Mouse (Mus musculus) thymus, adult 18-20 months (tissue): ENCODE measurements around the gene Il6ra.

ENCODE experiments used
- DNase-seq, 2 experiments: peaks; one replicate each; pipeline ENCODE4 v3.0.0; 2022; ENCODE audit warnings: mixed read lengths in 2 of 2

The Il6ra gene

GRCm38 (mm10) chr3:89909703-89910542 lies 3.1 kb downstream of the Il6ra start:
- DNase-seq, result no peak

- DNase-seq, result no peak
Measured at GRCm38 (mm10) chr3:89908836-89909235, 4.2 kb downstream of the Il6ra start.

DNA sequence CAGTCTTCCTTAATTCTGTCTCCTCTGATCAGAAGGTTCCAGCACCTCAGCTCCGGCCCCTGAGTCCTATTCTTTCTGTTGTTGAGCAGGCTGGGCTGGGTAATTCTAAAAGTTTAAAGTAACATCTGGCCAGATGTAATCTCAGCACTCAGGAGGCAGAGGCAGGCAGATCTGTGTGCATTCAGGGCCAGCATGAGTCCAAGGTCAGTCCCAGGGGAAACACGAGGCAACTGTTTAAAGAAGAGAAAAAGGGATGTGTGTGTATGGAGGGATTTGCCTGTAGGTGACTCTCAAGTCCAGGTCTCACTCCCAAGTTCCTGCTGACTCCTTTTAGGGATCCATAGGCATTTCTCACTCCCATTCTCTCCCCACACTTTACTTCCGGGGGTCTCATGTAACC lies 5.2 kb downstream of the Il6ra start:
- DNase-seq, result no peak

- DNase-seq, result no peak
Measured at GRCm38 (mm10) chr3:89899511-89899908, 13.5 kb downstream of the Il6ra start.

DNA sequence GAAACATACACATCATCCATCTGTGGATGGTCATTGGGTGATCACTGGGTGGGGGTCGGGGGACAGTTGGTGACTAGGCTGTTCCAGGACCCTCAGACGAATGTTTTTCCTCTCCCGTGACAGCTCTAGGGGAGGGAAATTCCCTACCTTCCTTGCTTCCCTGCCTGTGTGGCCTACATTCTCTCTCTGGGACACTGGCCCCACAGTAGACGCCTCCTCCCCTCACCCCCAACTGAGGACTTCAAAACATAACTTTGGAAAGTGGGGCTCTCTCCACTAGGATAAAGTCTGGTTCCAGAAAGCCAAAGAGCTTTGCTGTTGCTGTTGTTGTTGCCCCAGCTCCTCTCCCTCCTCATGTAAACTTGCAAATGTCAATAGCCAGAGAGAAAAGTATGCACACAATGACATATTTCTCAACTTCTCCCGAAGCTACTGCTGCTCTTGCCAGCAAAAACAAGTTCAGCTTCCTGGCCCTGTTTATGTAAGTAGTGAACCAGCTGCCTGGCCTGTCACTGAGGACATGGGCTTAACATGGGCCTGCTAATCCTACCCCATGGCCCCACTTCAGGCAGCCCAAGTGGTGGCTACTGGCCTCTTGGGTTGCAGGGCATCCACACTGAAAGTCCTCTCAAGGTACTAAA lies 14.0 kb downstream of the Il6ra start:
- DNase-seq, result no peak

GRCm38 (mm10) chr3:89898011-89898410 lies 15.0 kb downstream of the Il6ra start:
- DNase-seq, result no peak

- no peak for DNase-seq
Measured at GRCm38 (mm10) chr3:89897204-89897796, 15.7 kb downstream of the Il6ra start.

DNA sequence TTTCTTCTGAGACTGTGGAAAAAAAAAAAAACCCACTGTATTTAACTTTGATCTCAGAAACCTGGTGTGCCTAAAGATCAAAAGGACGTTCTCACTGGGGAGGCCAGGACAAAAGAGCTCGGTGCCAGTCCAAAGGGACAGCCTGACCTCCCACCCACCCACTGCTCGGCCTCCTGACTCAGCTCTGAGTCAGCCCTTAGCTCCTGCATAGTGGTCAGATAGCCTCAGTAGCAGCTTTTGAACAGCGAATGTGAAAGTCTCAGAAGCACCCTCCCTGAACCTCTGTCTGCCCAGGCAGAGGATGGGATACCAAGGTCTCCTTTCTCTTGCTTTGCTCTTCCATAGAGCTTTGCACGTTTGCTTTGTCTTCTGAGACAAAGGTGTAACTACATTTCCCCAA lies 16.4 kb downstream of the Il6ra start:
- no peak for DNase-seq

GRCm38 (mm10) chr3:89892517-89893106 lies 20.4 kb downstream of the Il6ra start:
- DNase-seq, result no peak

DNA sequence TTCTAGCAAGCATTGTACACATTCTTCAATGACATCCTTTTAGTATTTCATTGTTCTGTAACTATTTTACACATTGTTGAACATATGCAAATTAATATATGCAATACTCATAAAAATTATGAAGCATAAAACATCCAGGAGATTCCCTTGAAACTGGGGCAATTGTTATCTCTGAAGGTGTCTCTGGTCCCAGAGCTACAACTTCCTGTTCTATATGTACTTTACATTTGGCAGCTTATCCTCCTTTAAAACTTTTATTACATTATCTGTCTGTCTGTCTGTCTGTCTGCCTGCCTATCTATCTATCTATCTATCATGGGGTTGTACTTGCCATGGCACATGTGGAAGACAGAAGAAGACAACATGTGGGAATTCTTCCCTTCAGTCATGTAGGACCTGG lies 21.3 kb downstream of the Il6ra start:
- DNase-seq, result no peak

DNA sequence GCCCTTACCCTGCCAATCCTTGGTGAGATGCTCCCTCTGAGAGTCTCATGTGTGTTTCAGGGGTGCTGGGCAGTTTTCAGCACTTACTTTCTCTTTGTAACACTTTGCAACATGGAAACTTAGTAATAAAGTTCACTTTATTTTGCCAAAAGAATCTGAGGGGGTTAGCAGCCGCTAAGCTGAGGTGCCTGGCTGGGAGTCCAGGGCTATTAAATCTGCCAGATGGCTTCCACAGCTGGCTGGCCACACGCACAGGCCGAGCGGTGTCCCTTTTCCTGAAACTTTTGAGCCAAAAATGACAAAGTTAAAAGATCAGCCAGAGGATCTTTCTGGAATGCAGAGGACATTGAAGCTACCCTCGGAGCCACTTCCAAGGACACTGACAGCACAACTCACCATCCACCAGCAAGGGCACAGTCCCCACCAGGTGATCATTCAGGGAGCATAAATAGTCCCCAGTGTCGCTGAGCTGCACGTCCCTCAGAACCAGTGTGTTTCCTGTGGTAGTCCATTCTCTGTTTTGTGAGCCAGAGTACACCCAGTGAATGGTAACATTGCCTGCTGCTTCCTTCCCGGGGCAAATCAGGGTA lies 23.1 kb downstream of the Il6ra start:
- DNase-seq, result no peak

DNA sequence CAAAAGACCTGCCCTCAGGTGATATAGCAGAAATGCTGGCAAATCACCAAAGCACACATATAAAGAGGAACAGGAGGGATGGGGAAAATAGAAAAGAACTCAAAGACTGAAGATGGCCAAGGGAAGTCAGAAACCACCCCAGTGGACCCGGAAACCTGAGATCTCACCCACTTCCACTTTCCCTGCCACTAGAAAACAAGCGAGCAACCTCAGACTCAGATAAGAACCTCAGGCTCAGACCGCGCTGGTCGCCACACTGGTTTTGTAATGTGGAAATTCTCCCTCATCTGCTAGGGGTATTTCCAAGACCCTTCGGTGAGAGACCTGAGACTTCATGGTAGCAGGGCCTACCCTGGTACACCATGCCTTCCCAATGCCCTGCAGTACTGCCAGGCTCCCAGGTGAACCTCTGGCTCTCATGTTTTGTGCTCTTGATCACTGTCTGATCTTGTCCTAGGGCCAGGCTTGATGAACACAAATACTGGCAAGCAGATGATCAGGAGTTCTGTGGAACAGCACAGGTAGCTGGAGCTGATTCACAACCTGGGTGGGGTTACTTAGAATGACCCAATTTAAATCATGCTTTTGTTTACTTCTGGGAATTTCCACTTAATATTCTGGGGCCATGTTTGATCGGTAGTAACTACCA lies 25.3 kb downstream of the Il6ra start:
- DNase-seq, result no peak

DNA sequence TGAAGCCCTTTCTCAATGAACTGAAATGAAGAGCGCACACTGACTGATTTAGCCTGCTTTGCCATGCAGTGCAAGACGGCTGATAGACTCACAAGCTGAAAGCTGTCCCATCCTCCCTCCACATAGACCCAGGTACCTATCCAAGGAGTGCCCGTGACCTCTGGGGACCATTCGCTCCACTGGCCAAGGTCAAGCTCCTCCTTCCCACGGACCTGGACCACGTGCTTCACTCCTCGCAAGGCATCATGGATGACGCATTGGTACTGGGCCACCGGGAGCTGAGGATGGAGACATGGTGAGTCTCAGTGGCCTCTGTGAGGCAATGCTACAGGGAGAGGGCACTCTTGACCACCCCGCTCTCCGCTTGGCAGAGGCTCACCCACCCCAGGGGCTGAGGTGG lies 27.2 kb downstream of the Il6ra start:
- no peak for DNase-seq

DNA sequence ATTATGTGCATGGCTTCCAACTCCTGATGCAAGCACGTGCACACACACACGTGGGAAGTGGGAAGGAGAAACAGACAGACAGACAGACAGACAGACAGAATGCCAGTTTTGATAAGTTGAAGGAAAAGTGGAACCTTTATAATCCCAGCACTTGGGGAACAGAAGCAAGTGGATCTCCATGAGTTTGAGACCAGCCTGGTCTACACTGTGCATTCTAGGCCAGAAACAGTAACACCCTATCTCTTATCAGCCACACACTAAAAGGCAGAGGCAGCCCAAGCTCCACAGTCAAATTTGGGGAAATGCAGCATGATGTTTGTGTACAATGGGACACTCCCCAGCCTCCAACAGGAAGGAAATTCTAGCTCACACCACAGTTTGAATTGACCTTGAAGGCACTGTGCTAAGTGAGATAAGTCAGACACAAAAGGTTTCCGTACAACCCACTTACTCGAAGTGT lies 29.4 kb downstream of the Il6ra start:
- DNase-seq, result no peak

GRCm38 (mm10) chr3:89882556-89883181 lies 30.3 kb downstream of the Il6ra start:
- no peak for DNase-seq

DNA sequence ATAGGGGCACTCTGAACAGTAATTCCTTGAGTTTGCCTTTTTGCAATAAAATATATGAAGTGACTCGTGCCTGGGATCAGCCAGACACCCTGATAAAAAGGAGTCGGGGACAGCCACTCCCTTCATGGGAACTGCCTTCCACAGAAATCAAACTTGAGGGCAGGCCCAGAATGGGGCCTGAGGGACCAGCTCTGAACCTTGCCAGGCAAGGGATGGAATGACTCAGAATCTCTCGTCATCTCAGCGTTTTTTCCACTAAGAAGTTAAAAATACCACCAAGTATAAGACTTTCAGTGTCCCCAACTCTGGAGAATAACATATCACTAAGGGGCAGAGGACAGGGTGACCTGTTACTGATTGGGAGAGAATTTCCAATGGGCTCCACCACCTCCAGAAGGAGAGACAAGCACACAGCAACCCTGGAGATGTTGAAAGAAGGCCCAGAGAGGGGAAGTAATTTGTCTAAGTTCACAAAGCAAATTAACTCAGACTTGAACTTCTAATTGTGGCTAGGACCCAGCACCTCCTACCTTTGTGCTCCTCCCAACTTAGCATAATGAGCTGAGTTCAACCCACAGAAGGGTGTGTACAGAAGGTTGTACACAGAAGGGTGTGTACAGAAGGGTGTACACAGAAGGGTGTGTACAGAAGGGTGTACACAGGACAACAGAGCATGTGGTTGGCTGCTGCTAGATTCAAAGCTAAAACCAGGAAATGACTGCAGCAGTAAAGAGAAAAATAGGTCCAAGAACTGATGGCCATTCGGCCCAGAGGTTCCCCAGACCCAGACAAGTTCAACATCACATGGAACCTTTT lies 32.8 kb downstream of the Il6ra start:
- DNase-seq, result no peak

- no peak for DNase-seq
Measured at GRCm38 (mm10) chr3:89879326-89879725, 33.7 kb downstream of the Il6ra start.

DNA sequence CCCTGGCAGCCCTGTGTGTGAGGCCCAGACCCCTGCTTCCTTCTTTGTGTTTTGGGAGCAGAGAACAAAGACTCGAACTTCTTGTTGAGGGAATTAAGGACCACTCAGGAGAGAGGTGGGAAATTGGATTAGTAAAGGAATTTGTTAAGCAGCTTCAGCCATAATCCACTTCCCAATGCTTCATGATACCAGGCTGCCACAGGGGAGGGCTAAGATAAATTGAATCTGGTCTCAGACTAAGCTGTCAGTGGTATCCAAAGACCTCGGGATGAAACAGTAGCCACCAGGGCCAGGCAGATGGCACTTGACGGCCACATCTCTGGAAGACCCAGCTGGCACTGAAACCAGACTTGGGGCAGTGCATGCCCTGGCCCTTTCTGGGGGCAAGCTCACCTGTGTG lies 34.5 kb downstream of the Il6ra start:
- DNase-seq, result no peak

DNA sequence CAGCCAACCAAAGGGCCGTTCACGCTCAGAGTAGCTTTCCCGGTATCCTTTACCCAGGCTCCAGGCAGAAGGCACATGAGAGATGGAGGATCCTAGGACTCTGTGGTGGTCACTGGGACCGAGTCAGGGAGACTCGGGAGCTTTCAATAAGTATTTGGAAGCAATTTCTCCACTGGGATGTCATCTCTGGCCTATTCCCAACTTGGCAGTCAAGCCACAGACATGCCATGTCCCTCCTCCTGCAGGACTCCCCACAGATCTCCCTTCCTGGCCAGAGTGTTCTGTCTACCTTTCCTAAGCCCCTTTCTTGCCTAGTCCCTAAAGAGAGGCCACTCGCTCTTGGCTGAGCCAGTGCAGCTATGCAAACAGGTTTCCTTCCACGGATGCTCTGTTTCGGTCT lies 35.9 kb downstream of the Il6ra start:
- no peak for DNase-seq

- no peak for DNase-seq
Measured at GRCm38 (mm10) chr3:89876469-89876868, 36.5 kb downstream of the Il6ra start.

DNA sequence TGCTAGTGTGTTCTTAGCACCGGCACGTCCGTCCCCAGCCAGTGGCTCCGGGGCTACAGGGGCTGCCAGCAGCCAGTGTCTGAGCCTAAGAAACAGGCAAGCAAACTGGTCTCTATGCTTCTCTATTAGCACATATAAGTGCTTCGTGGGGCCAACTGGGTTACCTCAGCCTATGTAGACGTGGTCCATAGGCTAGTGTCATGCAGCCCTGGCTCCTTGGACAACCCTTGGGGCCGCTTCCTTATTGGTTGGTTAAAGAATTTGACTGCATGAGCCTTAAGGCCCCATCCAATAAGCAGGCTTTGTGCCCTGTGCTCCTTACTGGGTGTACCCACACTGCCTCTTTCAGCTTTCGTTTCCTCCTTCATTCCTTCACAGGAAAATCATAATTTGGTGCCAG lies 37.2 kb downstream of the Il6ra start:
- no peak for DNase-seq
